Mouse (Mus musculus) adrenal gland, adult (tissue): ENCODE measurements around the gene Tex264.
"Not testable (repeated sequence)": the region's sequence is repeated elsewhere in the genome, so short reads cannot be mapped to it uniquely, and the experiment has no call there.

Experiments used
- DNase-seq, 2 experiments: peaks; one replicate each; pipeline ENCODE4 v3.0.0; 2022 to 2023; ENCODE audit warnings: low spot score in 1 of 2; ENCODE audit not compliant: inconsistent age in 2 of 2

Tex264 gene

GRCm38 (mm10) chr9:106664433-106664832 lies 21.3 kb downstream of the Tex264 start:
- DNase-seq, result no peak

DNA sequence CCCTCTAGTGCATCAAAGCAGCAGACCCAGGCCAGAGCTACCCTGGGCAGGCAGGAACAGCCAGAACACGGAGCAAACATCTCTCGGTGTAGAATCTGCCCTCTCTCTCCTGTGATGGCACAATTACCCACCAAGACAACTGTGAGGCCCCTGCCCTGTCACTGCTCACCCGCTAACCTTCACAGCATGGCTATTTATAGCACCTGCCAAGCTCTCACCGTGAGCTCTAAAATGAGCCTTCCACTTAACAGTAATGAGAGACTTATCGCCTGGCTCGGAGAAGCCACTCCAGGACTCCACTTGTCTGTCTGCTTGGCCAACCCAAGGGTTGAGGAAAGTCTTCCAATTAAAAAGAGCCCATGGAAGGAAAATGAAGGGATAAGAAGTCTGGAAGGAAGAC lies 22.5 kb downstream of the Tex264 start:
- no peak for DNase-seq

GRCm38 (mm10) chr9:106659935-106660334 lies 25.8 kb downstream of the Tex264 start:
- DNase-seq, result no peak

DNA sequence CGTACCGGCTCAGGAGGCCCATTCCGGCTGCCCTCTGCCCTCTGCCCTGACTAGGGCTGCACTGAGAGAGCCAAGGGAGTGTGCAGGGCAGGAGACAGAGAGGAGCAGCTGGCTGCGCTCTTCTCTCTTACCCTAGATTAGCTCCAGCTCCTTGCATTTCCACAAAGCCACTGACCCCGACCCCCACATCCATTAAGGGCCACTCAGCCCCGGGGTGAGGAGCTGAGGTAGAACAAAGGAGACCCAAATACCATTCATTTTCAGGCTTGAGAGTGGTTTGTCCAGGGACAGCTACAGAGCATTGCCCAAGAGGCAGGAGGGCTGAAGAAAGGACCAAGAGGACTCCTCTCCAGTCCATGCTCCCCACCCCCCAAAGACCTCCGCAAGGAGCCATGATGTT lies 26.3 kb downstream of the Tex264 start:
- no peak for DNase-seq

GRCm38 (mm10) chr9:106657592-106657991 lies 28.1 kb downstream of the Tex264 start:
- no peak for DNase-seq

- no peak for DNase-seq
Observed at GRCm38 (mm10) chr9:106656820-106657219, 28.9 kb downstream of the Tex264 start.

GRCm38 (mm10) chr9:106655884-106656720 lies 29.6 kb downstream of the Tex264 start, which contains the start of gene Grm2:
Gene Grm2 (minus strand): TSS chr9:106656082.
- DNase-seq, result peak; percentile 55 to 86

DNA sequence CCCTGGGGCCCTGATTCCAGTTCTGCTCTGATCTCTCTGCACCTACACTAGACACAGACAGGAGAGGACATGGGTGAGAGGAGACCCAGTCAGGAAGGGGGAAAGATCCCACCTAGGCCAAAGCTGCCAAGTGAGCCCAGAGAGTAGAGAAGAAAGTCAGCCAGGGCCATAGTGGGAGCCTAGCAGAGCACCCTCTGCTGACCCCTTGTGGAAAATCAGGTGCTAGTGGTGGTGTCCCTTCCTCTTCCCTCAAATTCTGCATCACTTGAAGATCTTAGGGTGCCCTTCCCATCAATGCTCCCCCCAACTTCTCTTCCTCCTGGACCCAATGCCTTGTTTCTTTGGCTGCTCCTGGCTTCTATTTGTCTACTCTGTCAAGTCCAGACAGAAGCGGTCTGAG lies 33.0 kb downstream of the Tex264 start:
- no peak for DNase-seq

GRCm38 (mm10) chr9:106647226-106647625 lies 38.5 kb downstream of the Tex264 start:
- no peak for DNase-seq

- no peak for DNase-seq
Observed at GRCm38 (mm10) chr9:106645684-106646271, 39.9 kb downstream of the Tex264 start.

- no peak for DNase-seq
Observed at GRCm38 (mm10) chr9:106643787-106644186, 41.9 kb downstream of the Tex264 start.

DNA sequence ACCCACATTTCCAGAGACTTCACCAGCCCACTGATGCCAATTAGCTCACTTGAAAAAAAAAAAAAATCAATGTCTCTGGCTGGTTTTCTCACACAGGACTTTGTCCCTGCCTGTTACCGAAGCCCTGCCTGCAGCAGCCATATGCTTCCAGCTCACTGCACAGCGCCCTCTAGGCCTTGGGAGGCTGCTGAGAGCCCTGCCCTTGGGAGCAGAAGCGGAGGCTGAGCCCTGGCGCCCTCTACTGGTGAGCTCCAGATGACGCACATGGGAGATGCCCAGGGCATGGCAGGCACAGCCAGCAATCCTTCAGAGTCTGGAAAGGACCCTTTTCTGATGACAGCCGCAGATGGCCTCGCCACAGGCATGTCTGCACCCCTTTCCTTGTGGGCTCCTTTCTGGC lies 42.6 kb downstream of the Tex264 start:
- DNase-seq, result peak; percentile 81 to 95

GRCm38 (mm10) chr9:106641346-106641745 lies 44.4 kb downstream of the Tex264 start:
- DNase-seq, result no peak

GRCm38 (mm10) chr9:106638154-106638553 lies 47.6 kb downstream of the Tex264 start:
- no peak for DNase-seq

DNA sequence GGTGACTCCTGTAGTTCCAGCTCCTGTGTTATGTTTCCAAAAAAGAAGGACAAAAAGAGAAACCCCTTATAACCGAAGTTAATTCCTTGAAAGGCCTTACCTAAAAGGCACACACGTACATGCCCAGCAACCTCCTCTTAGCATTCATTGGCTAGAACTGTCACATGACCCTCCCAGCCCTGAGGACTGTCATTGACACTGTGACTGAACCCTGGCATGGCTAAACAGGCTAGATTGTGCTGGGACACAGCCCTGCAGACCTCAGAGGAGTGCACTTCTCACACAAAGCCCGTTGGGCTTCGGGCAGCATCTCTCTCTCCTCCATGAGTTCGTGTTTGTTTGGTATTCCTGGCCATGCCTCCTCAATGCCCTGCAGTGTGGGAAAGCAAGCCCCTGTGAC lies 53.5 kb downstream of the Tex264 start:
- DNase-seq, result no peak

DNA sequence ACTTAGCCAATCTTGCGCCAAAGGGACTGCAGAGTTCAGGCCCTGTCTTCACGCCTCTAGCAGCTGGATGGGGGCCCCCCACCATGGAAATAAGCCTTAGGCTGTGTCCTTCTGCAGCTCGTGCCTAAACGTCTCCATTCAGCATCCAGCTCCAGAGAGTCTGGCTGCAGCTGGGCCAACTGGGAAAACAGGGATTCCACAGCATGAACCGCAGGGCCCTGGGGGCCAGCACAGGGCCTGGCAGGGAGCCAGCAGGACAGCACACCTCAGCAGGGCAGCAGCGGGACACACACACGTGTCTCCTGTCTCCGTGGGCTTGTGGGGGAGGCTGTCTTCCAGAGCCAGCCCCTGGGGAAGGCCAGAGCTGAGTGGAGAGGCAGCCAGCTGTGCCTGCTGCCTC lies 57.9 kb downstream of the Tex264 start:
- not testable (repeated sequence) for DNase-seq

DNA sequence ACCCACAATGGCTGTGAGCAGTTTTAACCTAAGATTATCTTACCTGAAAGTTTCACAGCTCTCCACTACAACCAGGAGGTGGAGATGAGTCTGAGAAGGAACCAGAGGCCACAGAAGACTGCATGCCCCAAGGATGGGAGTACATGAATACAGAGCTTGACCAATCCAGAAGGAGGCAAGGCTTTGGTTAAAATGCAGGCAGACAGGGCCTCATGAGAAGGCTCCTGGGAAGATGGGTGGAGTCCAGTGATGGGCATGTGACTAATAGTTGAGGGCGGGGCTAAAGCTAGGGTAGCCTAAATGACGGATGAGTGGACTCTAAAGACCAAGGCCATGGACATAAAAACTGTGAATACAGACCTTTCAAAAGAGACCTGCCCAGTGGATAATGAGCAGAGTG lies 59.4 kb downstream of the Tex264 start, which contains the start of gene Iqcf6:
Gene Iqcf6, plus strand, starts transcription at position 301 of the 400 bp plus-strand sequence.
- no peak for DNase-seq

- no peak for DNase-seq
Observed at GRCm38 (mm10) chr9:106617496-106617895, 68.2 kb downstream of the Tex264 start.

DNA sequence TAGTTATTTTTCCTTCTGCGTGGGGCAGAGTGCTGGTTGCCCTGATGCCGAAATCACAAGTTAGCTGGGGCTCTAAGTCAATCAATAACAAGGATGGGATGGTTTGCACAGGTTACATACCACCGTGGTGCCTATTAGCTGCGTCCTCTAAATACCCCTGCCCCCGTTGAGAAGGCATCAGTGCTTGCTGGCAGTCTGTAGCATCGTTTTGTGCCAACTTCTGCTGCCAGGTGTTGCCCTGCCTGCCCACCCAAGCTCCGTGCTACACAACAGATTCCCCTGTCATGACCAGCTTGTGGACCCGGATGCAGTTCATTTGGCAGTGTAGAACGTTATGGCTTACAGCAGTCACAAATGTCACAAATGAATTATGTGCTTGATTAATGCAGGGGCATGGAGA lies 69.4 kb downstream of the Tex264 start:
- DNase-seq, result no peak

DNA sequence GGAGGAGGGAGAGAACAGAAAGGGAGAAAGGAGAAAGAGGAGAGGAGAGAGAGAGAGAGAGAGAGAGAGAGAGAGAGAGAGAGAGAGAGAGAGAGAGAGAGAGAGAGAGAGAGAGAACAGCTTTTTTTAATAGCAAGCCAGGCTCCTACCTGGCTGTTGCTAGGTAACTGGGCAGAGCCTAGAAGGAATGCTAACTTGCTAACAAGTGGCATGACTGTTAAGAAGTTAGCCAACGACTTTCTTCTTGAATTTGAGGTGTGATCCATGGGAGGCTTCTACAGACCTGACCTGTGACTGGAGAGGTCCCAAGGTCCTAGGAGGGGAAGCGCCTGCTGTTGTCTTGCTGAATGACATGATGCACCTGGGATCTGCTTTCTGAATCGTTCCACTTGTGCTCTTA lies 71.1 kb downstream of the Tex264 start:
- no peak for DNase-seq

- DNase-seq, result no peak
Observed at GRCm38 (mm10) chr9:106613951-106614350, 71.8 kb downstream of the Tex264 start.

- DNase-seq, result no peak
Observed at GRCm38 (mm10) chr9:106610727-106611126, 75.0 kb downstream of the Tex264 start.
